Mouse (Mus musculus) frontal cortex, adult (tissue): ENCODE measurements around the gene Rpl19.

Experiments
- ATAC-seq: cut with Nextera tagmentation; 2 replicates; pipeline ENCODE4 v1.9.2; 2017; ENCODE audit warnings: mild to moderate bottlenecking, moderate library complexity, mixed read lengths; ENCODE audit not compliant: low TSS enrichment

Gene Rpl19

GRCm38 (mm10) chr11:98026570-98027296 is at the start of gene Rpl19:
Gene Rpl19 (plus strand): TSS chr11:98026710.
- peak; percentile 61 for ATAC-seq

- no peak for ATAC-seq
Observed at GRCm38 (mm10) chr11:97977797-97978196, 48.7 kb upstream of the Rpl19 start.

- no peak for ATAC-seq
Observed at GRCm38 (mm10) chr11:97978392-97978791, 48.1 kb upstream of the Rpl19 start.

GRCm38 (mm10) chr11:97979824-97980495 is 46.5 kb upstream of the Rpl19 start:
- no peak for ATAC-seq

- no peak for ATAC-seq
Observed at GRCm38 (mm10) chr11:97980531-97980966, 46.0 kb upstream of the Rpl19 start.

- no peak for ATAC-seq
Observed at GRCm38 (mm10) chr11:97982721-97983120, 43.8 kb upstream of the Rpl19 start.

GRCm38 (mm10) chr11:97983506-97983905 is 43.0 kb upstream of the Rpl19 start:
- ATAC-seq: no peak

- no peak for ATAC-seq
Observed at GRCm38 (mm10) chr11:97983983-97984382, 42.5 kb upstream of the Rpl19 start.

- 0 out of 2 replicates have a peak, but pooled peaks have one; percentile 7 for ATAC-seq
Observed at GRCm38 (mm10) chr11:97985727-97986677, 40.5 kb upstream of the Rpl19 start, which contains the start of gene Plxdc1. Gene Plxdc1 (minus strand): TSS chr11:97986444.

- ATAC-seq: no peak
Observed at GRCm38 (mm10) chr11:97986738-97987465, 39.6 kb upstream of the Rpl19 start.

- ATAC-seq: peak; percentile 58
Observed at GRCm38 (mm10) chr11:97987551-97988526, 38.7 kb upstream of the Rpl19 start.

- peak; percentile 53 for ATAC-seq
Observed at GRCm38 (mm10) chr11:97988530-97989096, 37.9 kb upstream of the Rpl19 start.

- peak; percentile 41; the same call in 1 of the 2 replicates for ATAC-seq
Observed at GRCm38 (mm10) chr11:97994539-97995100, 31.9 kb upstream of the Rpl19 start.

GRCm38 (mm10) chr11:97995564-97996288 is 30.8 kb upstream of the Rpl19 start, which contains the start of gene Arl5c:
Gene Arl5c (minus strand): TSS chr11:97996181.
- ATAC-seq: no peak

- ATAC-seq: no peak
Observed at GRCm38 (mm10) chr11:97996691-97997090, 29.8 kb upstream of the Rpl19 start.

- no peak for ATAC-seq
Observed at GRCm38 (mm10) chr11:97997387-97997960, 29.0 kb upstream of the Rpl19 start.

GRCm38 (mm10) chr11:97998074-97998793 is 28.3 kb upstream of the Rpl19 start:
- ATAC-seq: no peak
